Mouse (Mus musculus) right cerebral cortex, postnatal 10 days (tissue): ENCODE measurements around the gene Itga6.

Experiments used
- DNase-seq, 2 experiments: peaks; one replicate each; pipeline ENCODE4 v3.0.0; 2021; ENCODE audit warnings: low spot score in 2 of 2

Itga6 gene

DNA sequence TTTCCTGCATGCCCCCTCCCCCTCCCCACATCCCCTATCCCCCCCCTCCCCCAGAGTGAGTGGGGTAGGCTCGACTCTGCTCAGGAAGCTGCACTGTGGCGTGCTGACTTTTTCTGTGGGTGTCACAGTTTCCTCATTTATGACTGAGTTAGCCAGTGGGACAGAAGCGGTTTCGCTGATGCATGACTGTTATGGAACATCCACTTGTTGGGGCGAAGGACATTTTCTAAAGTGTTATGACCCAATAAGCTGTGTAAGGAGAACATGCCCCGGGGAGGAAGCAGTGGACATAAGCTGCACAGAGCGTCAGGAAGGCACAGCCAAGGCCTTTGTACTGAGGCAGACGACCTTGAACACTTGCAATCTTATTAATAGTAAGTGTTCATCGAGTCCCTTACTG, 97.9 kb downstream of the Itga6 start:
- DNase-seq, result no peak

DNA sequence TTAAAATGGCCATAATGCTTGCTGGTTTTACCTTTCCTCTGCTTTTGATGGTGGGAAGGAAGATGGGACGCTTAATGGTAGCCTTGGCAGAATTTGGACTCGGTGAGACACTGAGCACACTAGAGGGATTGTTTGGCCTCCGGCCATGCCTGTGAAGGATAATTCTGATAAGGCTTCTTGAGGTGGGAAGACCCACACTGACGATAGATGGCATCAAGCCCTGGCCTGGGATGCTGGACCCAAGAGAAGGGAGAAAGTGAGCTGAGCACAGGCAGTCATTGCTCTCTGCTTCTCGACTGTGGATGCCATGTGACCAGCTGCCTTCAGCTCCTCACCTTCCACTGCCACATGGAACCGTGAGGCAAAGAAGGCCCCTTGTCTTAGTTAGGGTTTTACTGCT, 99.5 kb downstream of the Itga6 start:
- no peak for DNase-seq

DNA sequence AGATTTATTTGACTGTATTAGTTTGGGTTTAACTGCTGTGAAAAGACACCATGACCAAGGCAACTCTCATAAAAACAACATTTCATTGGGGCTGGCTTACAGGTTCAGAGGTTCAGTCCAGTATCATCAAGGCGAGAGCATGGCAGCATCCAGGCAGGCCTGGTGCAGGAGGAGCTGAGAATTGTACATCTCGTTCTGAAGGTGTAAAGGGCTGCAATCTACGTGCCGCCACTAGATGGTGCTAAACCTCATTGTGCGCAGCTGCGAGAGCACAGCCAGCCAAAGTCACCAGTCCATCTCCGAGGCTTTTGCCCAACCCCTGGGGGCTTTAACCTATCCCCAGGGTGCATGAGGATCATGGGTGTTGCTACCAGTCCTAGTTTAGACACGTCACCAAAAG, 106.7 kb downstream of the Itga6 start:
- DNase-seq, result peak; percentile 48 to 70

- DNase-seq, result no peak
These were observed 109.7 kb downstream of the Itga6 start for GRCm38 (mm10) chr2:71855076-71855475.

DNA sequence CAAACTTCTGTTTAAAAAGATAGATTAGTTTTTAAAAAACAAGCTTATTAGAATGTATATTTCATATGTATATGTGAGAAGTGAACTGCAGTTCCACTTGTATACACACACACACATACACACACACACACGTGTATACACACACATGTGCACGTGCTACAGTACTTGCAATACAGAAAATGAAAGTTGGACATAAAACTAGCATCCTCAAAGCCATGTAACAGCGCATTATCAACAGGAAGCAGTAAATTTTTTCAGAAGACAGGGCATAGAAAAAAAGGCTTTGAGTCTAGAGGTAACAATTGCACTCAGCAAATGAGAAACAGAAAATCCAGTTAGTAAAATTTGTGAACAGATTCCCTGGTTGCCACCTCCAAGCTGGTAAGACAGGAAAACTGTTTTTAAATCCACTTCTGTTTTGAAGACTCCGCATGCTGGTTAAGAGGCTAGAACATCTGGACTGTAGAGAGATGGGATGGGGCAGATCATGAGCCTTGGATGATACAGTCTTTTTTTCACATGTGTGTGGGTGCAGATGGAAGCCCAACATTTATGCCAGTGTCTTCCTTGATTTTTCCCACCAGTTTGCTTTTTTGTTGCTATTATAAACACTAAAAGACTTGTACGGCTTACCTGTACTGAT, 118.2 kb downstream of the Itga6 start:
- DNase-seq, result no peak

DNA sequence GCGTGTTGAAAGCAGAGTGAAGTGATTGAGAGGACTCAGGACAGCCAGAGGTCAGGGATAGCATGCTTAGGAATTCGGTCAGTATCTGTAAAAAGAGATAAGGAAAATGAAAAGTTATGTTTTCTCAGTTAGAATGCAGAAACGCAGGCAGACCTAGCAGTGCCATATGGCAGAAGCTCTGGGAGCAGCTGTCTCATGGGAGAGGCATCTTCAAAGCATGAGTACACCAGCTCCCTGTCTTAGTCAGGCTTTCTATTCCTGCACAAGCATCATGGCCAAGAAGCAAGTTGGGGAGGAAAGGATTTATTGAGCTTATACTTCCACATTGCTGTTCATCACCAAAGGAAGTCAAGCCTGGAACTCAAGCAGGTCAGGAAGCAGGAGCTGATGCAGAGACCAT, 119.6 kb downstream of the Itga6 start:
- peak; percentile 71 to 85 for DNase-seq

DNA sequence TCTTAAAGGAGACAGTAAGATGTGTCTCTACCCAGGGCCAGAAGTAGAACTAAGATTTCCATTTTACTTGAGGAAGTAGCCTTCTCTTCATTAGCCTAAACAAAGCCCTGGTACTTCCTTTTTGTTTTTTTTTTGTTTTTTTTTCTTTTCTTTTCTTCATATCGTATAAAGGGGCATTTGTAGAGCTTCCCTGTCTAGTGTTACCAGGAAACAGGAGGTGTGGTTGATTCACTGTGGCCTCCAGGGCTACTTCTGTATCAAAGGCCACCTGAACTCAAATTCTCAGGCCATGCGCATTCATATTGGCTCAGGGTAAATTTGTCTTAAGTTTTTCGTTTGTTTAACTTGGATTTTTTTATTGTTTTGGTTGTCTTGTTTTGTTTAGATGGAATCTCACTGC, 120.5 kb downstream of the Itga6 start:
- DNase-seq, result no peak

DNA sequence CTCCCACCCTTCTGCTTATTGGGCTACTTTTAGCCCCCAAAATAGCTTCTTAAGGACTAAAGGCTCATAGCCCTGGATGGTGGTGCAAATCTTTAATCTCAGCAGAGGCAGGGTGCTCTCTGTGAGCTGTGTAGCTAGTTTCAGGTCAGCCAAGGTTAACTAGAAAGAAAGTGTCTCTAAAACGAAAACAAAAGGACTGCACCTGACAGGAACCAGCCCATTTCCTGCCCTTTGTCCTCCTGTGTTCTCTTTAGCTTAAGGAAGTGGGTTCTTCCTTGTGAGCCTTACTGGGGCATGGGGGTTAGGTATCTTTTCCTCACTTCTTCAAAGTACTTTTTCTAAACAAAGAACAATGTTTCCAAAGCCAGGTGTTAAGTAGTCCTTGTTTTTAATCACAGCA, 121.1 kb downstream of the Itga6 start:
- no peak for DNase-seq

DNA sequence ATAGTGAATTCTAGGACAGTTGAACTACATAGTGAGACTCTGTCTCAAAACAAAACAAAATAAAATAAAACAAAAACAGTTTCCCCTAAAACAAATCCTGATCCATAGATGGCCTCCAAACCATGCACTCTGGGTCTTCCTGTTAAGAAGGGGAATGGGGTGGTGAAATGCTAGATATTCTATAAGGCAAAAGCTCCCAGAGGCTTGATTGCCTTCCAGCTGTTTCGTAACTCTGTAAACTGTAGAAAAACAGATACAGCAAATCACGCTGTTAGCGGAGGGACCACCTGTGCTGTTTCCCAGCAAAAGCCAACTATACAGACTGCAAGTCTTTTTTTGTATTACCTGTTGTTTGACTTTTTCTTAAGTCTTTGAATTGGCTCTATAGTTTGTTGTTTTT, 121.6 kb downstream of the Itga6 start:
- DNase-seq, result no peak

DNA sequence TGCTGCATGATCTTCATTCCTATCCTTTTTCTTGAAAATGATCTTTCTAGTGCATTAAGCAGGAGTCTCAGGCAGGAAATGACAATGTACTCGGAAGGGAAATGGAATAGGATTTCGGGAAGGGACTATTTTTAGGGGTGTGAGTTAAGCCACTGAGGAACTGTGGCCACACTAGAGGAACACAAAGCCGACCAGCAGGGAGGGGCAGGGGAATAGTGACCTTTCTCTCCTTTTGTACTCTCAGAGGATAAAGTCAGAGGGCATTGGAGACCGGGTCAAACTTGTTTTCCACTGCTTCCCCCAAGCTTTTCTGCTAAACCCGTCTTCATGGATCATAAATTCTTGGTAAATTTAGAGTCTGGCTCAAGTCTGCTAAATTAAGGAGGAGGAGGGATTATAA, 122.1 kb downstream of the Itga6 start:
- no peak for DNase-seq

- DNase-seq, result no peak
These were observed 122.8 kb downstream of the Itga6 start for GRCm38 (mm10) chr2:71868256-71868655.

GRCm38 (mm10) chr2:71872141-71872540, 126.7 kb downstream of the Itga6 start:
- DNase-seq, result no peak

DNA sequence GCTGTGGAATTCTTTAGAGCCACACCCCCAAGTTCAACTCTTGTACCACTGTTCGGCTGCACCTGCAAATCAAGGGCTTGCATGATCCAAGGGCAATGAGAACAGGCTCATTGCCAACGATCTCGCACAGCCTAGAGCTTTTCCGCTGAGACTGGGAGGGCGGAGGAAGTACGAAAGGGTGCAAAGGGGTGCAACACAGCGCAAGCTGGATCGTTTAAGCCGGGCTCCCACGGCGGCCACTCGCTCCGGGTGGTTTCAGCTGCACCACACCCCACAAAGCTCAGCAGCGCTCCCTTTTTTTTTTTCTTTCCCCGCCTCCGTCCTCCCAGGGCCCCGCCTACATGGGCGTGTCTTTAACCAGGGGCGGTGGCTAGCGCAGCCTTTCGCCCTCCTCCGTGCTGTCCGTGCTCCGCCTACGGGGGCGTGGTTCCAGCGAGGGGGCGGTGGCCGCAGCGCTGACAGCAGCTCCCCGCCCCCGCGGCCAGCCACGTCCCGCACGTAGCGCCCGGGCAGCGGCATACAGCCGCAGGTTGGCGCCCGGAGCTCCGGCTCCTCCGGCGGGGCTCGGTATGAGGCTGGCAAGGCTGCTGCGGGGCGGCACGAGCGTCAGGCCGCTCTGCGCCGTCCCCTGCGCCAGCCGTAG, 127.5 kb downstream of the Itga6 start, which contains the start of gene Pdk1:
Gene Pdk1, plus strand, starts transcription at position 424 of the 643 bp plus-strand sequence.
- peak; percentile 98 for DNase-seq

GRCm38 (mm10) chr2:71873474-71874322, 128.3 kb downstream of the Itga6 start:
- peak; percentile 59 to 62 for DNase-seq

- no peak for DNase-seq
These were observed 129.0 kb downstream of the Itga6 start for GRCm38 (mm10) chr2:71874422-71874821.

DNA sequence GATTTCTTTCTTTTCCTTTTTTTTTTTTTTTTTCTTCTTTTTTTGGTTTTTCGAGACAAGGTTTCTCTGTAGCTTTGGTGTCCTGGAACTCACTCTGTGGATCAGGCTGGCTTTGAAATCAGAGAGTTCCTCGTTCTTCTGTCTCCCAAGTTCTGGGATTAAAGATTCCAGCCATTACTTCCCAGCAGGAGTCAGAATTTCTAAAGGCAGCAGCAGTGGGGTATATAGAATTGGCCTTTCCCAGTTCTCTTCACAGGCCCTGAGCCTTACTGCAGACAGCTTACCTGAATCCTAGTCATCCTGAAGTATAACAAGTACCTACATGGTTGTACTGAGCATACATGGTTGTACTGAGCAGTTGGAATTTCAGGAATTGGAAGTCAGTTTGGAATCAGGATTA, 129.4 kb downstream of the Itga6 start:
- DNase-seq, result no peak

DNA sequence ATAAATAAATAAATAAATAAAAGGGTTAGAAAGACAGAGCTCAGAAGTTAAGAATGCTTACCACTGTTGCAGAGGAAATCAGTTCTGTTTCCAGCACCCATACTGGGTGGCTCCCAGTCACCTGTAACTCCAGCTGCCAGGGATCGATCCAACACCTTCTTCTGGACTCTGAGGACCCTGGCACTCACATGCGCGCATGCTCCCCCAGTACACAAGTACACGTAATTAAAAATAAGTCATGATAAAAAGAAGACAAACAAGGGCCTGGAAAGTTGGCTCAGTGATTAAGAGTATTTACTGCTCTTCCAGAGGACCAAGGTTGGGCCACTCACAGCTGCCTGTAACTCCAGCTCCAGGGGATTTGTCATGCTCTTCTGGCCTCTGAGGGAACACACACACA, 132.4 kb downstream of the Itga6 start:
- no peak for DNase-seq

- DNase-seq, result no peak
These were observed 133.0 kb downstream of the Itga6 start for GRCm38 (mm10) chr2:71878441-71878840.

DNA sequence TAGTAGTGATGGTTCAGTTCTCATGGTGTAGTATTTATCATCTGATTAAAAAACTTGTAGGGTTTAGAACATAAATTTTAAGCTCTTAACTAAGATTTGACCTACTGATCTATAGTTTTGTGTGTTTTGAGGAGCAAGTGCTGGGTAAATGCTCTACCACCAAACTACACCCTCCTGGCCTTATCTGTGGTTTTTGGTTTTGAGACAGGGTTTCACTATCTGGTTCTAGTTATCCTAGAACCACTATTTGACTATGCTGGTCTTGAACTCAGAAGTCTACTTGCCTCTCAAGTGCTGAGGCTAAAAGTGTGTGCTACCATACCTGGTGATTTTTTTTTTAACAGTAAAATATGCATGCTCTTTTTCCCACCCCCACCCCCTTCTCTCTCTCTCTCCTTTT, 133.5 kb downstream of the Itga6 start:
- DNase-seq, result no peak

- DNase-seq, result no peak
These were observed 137.7 kb downstream of the Itga6 start for GRCm38 (mm10) chr2:71882914-71883651.

GRCm38 (mm10) chr2:71887269-71887668, 141.9 kb downstream of the Itga6 start:
- no peak for DNase-seq

DNA sequence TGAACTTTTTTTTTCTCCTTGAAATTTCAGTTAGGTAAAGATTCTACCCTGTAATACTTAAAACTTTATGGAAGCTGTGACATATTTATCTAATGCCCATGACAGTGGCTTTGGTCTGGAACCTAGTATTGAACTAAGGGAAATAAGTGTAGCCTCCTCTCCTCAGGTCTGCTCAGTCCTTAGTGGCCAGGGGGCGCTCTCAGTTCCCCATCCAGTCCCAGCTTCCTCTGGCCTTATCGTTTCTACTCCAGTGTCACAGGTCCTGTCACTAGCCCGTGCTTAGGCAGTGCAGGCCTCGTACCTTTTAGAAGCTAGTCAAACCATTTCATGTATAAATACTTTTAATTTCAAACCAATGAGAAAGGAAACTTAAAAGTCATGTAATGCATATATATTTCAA, 143.0 kb downstream of the Itga6 start:
- no peak for DNase-seq
